Mouse (Mus musculus): ENCODE results near the gene Hoxd8.

Hoxd8 gene

DNA sequence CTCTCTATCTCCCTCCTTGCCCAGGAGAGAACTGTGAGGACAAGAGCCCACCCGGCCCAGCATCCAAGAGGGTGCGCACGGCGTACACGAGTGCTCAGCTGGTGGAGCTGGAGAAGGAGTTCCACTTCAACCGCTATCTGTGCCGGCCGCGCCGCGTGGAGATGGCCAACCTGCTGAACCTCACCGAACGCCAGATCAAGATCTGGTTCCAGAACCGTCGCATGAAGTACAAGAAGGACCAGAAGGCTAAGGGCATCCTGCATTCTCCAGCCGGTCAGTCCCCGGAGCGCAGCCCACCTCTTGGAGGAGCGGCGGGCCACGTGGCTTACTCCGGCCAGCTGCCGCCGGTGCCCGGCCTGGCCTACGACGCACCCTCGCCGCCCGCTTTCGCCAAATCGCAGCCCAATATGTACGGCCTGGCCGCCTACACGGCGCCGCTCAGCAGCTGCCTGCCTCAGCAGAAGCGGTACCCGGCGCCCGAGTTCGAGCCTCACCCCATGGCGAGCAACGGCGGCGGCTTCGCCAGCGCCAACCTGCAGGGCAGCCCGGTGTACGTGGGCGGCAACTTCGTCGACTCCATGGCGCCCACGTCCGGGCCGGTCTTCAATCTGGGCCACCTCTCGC is 42.0 kb downstream of the Hoxd8 start:
- Histone ChIP-seq H3K36me3 (ENCODE audit: control insufficient read depth, insufficient read depth, low read length, poor library complexity, severe bottlenecking) (no peaks in the 10 kb centered on the region), H3K27me3 (ENCODE audit: control insufficient read depth, insufficient read depth, low read length, poor library complexity, severe bottlenecking) (no peaks in the 10 kb centered on the region)
- DNase-seq (ENCODE audit: low read depth, low spot score), result no peak

DNA sequence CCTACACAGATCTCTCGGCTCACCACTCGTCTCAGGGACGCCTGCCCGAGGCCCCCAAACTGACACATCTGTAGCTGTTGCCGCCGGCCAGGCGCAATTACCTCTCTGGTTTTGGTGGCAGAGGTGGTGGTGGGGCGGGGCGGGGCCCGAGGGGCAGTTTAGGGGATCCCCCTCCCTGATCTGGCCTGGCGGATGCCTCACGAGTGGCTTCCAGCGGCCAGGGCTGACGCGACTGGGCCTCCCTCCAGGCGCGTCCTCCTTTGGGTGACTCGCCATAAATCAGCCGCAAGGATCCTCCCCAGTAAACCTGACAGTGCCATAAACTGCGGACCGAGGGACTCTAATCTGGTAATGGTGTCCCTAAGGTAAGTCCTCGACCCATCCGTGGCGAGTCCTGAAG is 42.6 kb downstream of the Hoxd8 start:
- Histone ChIP-seq H3K36me3 (ENCODE audit: control insufficient read depth, insufficient read depth, low read length, poor library complexity, severe bottlenecking) (no peaks in the 10 kb centered on the region), H3K27me3 (ENCODE audit: control insufficient read depth, insufficient read depth, low read length, poor library complexity, severe bottlenecking) (peaks cover 2% of the 10 kb centered on the region; the same call in 1 of the 2 replicates)
- no peak for DNase-seq (ENCODE audit: low read depth, low spot score)

DNA sequence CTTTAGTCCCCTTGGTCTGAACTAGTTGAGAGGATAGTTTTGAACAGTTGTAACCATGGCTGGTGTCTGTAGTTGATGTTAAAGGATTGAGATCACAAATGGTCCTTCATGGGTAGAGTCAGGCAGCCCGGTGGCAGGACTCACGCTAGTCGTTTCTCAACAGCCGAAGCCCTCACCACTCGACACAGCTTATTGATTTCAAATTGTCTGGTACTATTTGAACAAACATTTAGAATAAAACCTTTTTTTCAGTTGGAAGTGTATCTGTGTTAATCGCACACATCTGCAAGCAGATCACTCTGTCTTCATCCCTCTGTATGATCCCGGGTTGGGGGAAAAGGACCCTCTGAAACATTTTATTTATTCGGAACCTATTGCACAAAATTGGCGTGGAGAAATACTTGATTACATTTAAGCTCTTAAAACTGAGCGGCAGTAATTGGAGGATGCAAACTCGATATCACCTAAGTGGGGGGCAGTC is 43.3 kb downstream of the Hoxd8 start:
- no peak for DNase-seq (ENCODE audit: low read depth, low spot score)
- no peaks in the 10 kb centered on the region for H3K36me3 ChIP-seq (ENCODE audit: control insufficient read depth, insufficient read depth, low read length, poor library complexity, severe bottlenecking)
- peaks cover 3% of the 10 kb centered on the region; the same call in 1 of the 2 replicates for H3K27me3 ChIP-seq (ENCODE audit: control insufficient read depth, insufficient read depth, low read length, poor library complexity, severe bottlenecking)

DNA sequence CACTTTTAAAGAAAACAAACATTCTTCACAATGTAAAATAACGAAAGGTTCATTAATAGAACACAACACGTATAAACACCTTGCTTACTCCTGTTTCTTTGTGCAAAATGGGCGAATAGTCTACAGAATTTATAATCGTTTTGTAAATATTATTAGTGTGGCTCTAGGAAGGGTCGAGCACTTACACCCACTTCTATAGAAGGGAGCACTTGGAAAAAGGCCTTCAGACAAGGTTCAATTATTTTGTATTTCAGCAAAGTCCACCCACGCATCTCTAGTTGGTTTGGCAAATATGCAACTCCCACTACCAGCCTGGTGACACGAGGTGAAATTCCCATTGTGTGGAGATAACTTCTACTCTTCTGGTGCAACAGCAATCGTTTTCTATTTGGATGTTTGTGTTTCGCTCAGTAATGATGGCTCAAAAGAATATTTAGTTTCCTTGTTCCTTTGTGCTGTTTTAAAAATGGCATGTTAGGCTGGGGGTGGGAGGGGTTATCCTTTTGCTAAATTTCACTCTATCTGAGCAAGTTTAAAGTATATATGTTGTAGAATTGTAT is 44.1 kb downstream of the Hoxd8 start:
- Histone ChIP-seq H3K27me3 (ENCODE audit: control insufficient read depth, insufficient read depth, low read length, poor library complexity, severe bottlenecking) (peaks cover 3% of the 10 kb centered on the region; the same call in 1 of the 2 replicates), H3K36me3 (ENCODE audit: control insufficient read depth, insufficient read depth, low read length, poor library complexity, severe bottlenecking) (no peaks in the 10 kb centered on the region)
- DNase-seq (ENCODE audit: low read depth, low spot score), result no peak

DNA sequence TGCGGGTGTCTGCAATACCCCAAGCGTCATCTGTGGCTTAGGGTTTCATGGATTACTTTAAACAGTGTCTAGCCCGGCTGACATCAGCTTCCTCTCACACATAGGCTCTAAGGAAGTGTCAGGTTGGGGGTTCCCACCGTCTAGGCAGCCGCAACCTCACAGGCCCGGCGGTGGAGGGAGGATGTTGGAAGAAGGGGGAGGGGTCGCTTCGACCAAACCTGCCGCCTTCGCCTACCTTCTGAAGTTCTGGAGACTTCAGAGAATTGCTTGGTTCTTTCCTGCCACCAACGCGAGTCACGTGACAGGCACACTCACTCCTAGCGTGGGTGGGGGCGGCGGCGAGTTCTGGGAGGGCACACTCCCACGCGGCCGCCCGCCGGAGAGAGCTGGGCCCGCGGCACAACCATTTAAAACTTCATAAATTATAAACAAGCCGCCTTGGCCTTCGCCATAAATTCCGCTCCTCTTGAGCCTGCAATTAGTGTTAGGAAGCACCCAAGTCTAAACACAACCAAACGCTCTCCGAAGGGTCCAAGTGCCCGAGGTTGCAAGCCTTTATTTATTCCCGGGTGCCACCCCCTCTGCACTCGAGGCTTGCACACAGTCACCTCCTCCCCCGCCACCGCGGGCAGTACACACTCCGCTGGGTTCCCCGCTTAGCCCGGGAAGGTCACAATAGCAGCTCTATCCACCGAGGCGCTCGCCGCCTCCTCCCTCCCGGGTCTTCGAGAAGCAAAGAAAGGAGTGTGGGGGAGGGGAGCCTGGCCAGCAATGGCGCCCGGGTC is 45.1 kb downstream of the Hoxd8 start:
- peak; percentile 5 for DNase-seq (ENCODE audit: low read depth, low spot score)
- peaks cover 3% of the 10 kb centered on the region; the same call in 1 of the 2 replicates for H3K27me3 ChIP-seq (ENCODE audit: control insufficient read depth, insufficient read depth, low read length, poor library complexity, severe bottlenecking)
- H3K36me3 ChIP-seq (ENCODE audit: control insufficient read depth, insufficient read depth, low read length, poor library complexity, severe bottlenecking), result no peaks in the 10 kb centered on the region

DNA sequence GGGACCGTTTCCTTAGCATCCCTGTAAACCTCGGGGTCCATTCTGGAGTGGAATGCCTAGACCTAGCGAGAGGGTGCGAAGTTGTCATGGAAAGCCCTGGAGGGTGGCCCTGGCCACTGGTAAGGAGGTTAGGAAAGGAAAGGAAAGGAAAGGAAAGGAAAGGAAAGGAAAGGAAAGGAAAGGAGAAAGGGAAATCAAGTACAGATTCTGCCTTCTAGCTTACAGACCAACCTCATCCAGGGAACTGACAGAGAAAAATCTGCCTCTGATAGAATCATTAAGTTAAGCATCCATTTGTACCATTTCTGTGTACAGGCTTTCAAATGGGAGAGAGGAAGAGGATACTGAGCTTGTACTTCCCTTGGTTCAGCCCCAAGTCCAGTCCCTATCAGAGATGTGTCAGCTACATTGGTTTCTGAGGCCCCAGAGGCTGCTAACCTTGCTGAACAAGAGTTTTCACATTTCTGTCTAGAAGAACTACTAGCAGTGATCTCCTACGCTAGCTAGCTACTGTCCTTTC is 46.4 kb downstream of the Hoxd8 start:
- DNase-seq (ENCODE audit: low read depth, low spot score), result no peak
- Histone ChIP-seq H3K36me3 (ENCODE audit: control insufficient read depth, insufficient read depth, low read length, poor library complexity, severe bottlenecking) (no peaks in the 10 kb centered on the region), H3K27me3 (ENCODE audit: control insufficient read depth, insufficient read depth, low read length, poor library complexity, severe bottlenecking) (peaks cover 3% of the 10 kb centered on the region; the same call in 1 of the 2 replicates)

DNA sequence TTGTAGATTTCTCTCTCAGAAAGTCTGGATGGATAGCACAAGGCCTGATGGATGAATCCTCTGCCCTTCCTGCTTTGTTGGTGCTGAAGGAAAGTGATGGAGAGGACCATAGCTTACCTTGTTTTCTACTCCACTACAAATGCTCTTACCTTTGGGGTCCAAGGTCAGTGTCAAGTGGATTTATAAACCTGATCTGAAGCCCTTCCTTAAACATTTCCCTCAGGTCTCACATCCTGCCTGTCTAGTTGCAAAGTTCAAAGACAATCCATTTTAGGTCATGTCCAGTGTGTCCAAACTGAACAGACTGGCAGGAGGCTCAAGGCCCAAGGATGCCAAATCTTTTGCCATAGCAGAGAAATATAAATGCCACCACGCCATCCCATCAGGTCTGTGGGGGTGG is 47.4 kb downstream of the Hoxd8 start:
- peaks cover 3% of the 10 kb centered on the region; the same call in 1 of the 2 replicates for H3K27me3 ChIP-seq (ENCODE audit: control insufficient read depth, insufficient read depth, low read length, poor library complexity, severe bottlenecking)
- DNase-seq (ENCODE audit: low read depth, low spot score), result no peak
- H3K36me3 ChIP-seq (ENCODE audit: control insufficient read depth, insufficient read depth, low read length, poor library complexity, severe bottlenecking), result no peaks in the 10 kb centered on the region

DNA sequence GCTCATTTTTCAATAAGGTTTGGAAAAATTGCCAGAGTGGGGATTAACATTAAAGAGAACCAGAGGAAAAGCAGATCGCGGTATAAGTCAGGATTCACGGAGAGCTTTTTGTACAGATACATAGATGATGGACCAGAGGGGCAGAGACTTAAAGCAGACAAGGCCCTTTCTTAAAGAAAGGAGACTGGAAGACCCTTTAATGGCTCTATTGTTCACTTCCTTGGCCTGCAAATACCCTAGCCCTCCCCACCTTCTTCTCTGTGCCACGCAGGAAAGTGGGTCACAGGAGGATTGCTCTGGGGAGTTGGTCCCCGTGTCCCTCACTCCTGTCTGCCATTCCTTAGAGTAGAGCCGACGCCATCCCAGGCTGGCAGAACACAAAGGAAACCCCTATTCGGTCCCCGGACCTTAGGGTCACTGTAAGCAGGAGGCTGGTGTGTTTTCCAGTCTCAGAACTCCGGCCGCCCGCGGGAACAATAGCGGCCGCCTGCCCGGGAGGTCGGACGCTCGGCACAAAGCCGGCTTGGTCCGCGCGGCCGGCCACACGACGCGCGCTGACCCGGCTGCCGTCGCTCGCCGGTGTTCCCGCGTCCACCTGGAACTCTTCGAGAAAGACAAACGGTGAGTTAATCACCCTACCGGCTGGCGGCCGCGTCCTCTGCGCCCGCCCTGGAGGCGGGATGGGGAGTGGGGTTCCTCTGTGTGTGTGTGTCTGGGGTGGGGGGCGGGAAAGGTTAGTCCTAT is 48.2 kb downstream of the Hoxd8 start:
- H3K27me3 ChIP-seq (ENCODE audit: control insufficient read depth, insufficient read depth, low read length, poor library complexity, severe bottlenecking), result peaks cover 3% of the 10 kb centered on the region; the same call in 1 of the 2 replicates
- no peak for DNase-seq (ENCODE audit: low read depth, low spot score)
- H3K36me3 ChIP-seq (ENCODE audit: control insufficient read depth, insufficient read depth, low read length, poor library complexity, severe bottlenecking), result no peaks in the 10 kb centered on the region

DNA sequence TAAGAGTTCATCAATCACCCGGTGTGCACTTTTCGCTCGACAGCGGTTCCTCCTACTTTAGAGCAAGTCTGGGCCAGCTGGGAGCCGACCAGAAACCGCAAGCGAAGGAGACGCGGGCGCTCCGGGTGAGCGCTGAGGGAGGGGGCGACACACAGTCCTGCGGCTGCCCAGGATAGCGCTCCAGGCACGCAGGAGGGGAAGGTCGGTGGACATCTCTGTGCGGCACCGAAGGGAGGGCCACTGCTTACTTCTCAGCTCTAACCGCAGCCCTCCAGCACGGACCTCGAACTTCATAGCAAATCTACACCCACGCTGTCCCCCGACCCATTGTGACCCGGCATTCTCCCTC is 48.7 kb downstream of the Hoxd8 start:
- peaks cover 3% of the 10 kb centered on the region; the same call in 1 of the 2 replicates for H3K27me3 ChIP-seq (ENCODE audit: control insufficient read depth, insufficient read depth, low read length, poor library complexity, severe bottlenecking)
- no peak for DNase-seq (ENCODE audit: low read depth, low spot score)
- H3K36me3 ChIP-seq (ENCODE audit: control insufficient read depth, insufficient read depth, low read length, poor library complexity, severe bottlenecking), result no peaks in the 10 kb centered on the region

DNA sequence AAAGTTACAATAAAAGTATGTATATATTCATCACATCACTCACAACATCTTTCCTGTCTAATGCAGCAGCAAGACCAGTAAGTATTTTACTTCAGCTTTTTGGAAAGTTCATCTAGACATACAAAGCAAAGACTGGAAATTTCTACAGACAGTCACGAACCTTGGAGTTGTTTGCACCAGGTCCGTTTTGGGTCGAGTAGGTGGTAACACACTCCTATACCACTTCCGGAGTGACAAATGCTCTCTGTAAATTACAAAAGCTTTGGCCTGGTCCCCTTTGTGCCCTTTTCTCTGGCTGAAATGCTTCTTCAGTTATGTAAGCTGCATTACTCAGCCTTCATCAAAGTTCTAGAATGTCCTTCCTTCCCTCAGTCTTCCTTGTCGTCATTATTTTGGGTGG is 49.3 kb downstream of the Hoxd8 start:
- peaks cover 3% of the 10 kb centered on the region; the same call in 1 of the 2 replicates for H3K27me3 ChIP-seq (ENCODE audit: control insufficient read depth, insufficient read depth, low read length, poor library complexity, severe bottlenecking)
- no peaks in the 10 kb centered on the region for H3K36me3 ChIP-seq (ENCODE audit: control insufficient read depth, insufficient read depth, low read length, poor library complexity, severe bottlenecking)
- no peak for DNase-seq (ENCODE audit: low read depth, low spot score)

Data from splenic B cell, adult 2 months (primary cell).